Mouse (Mus musculus) MEL (cell line): ENCODE results near the gene Naa15. TPM values are rescaled to one million over a fixed set of nuclear protein-coding genes. Genes with fewer than 3 reads are reported as not detected.
A peak's percentile ranks its signal among the peaks of the same experiment; 100 is the strongest.

Experiments used
- DNase-seq: peaks from one replicate; pipeline ENCODE4 v3.0.0; 2011; ENCODE audit warnings: low read depth, low spot score
- H3K27ac ChIP-seq: 2 replicates; pipeline ENCODE4 v1.5.1; 2012; ENCODE audit warnings: low read depth, mild to moderate bottlenecking, control low read depth, low read length, moderate library complexity; ENCODE audit not compliant: control insufficient read depth
- H3K27me3 ChIP-seq, 2 experiments: fragments of 150-350 bp in 1 of 2; sonication (generic) in 1 of 2; 2 replicates each; pipeline ENCODE4 v1.6.1; 2012; ENCODE audit warnings: low read length in 2 of 2, mild to moderate bottlenecking in 2 of 2, improper control_type of control experiment in 1 of 2, moderate library complexity in 1 of 2; ENCODE audit not compliant: insufficient read depth in 2 of 2, control insufficient read depth in 1 of 2
- H3K36me3 ChIP-seq, 2 experiments: 2 replicates each; pipeline ENCODE4 v1.6.1; 2012 to 2014; ENCODE audit warnings: low read length in 2 of 2, improper control_type of control experiment in 1 of 2, inconsistent platforms in 1 of 2, mild to moderate bottlenecking in 1 of 2; ENCODE audit not compliant: insufficient read depth in 2 of 2, control insufficient read depth in 1 of 2
- H3K4me1 ChIP-seq, 2 experiments: fragments of 150-350 bp in 1 of 2; sonication (generic) in 1 of 2; 2 replicates each; pipeline ENCODE4 v1.6.1; 2012; ENCODE audit warnings: low read length in 2 of 2, improper control_type of control experiment in 1 of 2, mild to moderate bottlenecking in 1 of 2; ENCODE audit not compliant: insufficient read depth in 2 of 2, control insufficient read depth in 1 of 2
- H3K4me3 ChIP-seq, 2 experiments: fragments of 150-350 bp in 1 of 2; sonication (generic) in 1 of 2; 2 replicates each; pipeline ENCODE4 v1.5.1; 2012; ENCODE audit warnings: low read depth in 2 of 2, low read length in 2 of 2, mild to moderate bottlenecking in 2 of 2, moderate library complexity in 2 of 2, control low read depth in 1 of 2, improper control_type of control experiment in 1 of 2; ENCODE audit not compliant: control insufficient read depth in 1 of 2, insufficient read depth in 1 of 2
- H3K79me2 ChIP-seq: 2 replicates; pipeline ENCODE4 v1.6.1; 2012; ENCODE audit warnings: mild to moderate bottlenecking, low read length, moderate library complexity; ENCODE audit not compliant: control insufficient read depth, poor library complexity, insufficient read depth
- H3K9ac ChIP-seq: 2 replicates; pipeline ENCODE4 v1.6.1; 2012; ENCODE audit warnings: low read depth, mild to moderate bottlenecking, control low read depth, low read length, moderate library complexity; ENCODE audit not compliant: control insufficient read depth, poor library complexity, severe bottlenecking
- H3K9me3 ChIP-seq: fragments of 150-350 bp; sonication (generic); replicated peaks from 2 replicates; pipeline ENCODE4 v1.6.1; 2012; ENCODE audit warnings: mild to moderate bottlenecking, low read length, improper control_type of control experiment, moderate library complexity; ENCODE audit not compliant: insufficient read depth
- CHD1 ChIP-seq: IDR thresholded peaks from 2 replicates; pipeline ENCODE4 v1.6.1; 2012; ENCODE audit warnings: low read depth, mild to moderate bottlenecking, inconsistent platforms, low read length, improper control_type of control experiment
- CTCF ChIP-seq, 3 experiments: IDR thresholded peaks in 2 of 3; conservative IDR thresholded peaks in 1 of 3; 2 replicates each; pipeline ENCODE4 v1.5.1; 2011 to 2012; ENCODE audit warnings: low read length in 3 of 3, low read depth in 2 of 3, mild to moderate bottlenecking in 2 of 3, improper control_type of control experiment in 1 of 3, inconsistent platforms in 1 of 3, mixed read lengths in 1 of 3, moderate library complexity in 1 of 3; ENCODE audit not compliant: control insufficient read depth in 1 of 3, insufficient read depth in 1 of 3, poor library complexity in 1 of 3, severe bottlenecking in 1 of 3
- E2F4 ChIP-seq: IDR thresholded peaks from 2 replicates; pipeline ENCODE4 v1.6.1; 2011; ENCODE audit warnings: low read depth, low read length, improper control_type of control experiment, borderline replicate concordance
- ELF1 ChIP-seq: IDR thresholded peaks from 2 replicates; pipeline ENCODE4 v1.6.1; 2014; ENCODE audit warnings: low read depth, mild to moderate bottlenecking, inconsistent platforms, low read length, improper control_type of control experiment, moderate library complexity
- EP300 ChIP-seq, 2 experiments: IDR thresholded peaks; 2 replicates each; pipeline ENCODE4 v1.6.1; 2011; ENCODE audit warnings: improper control_type of control experiment in 2 of 2, low read length in 2 of 2, low read depth in 1 of 2, mild to moderate bottlenecking in 1 of 2
- ETS1 ChIP-seq: IDR thresholded peaks from 2 replicates; pipeline ENCODE4 v1.6.1; 2012; ENCODE audit warnings: low read depth, mild to moderate bottlenecking, inconsistent platforms, low read length, improper control_type of control experiment, moderate library complexity
- GABPA ChIP-seq: IDR thresholded peaks from 2 replicates; pipeline ENCODE4 v1.6.1; 2012; ENCODE audit warnings: low read depth, mild to moderate bottlenecking, inconsistent platforms, low read length, improper control_type of control experiment, moderate library complexity
- GATA1 ChIP-seq: IDR thresholded peaks from 2 replicates; pipeline ENCODE4 v1.6.1; 2011; ENCODE audit warnings: low read depth, low read length, improper control_type of control experiment
- HCFC1 ChIP-seq: IDR thresholded peaks from 2 replicates; pipeline ENCODE4 v1.6.1; 2012; ENCODE audit warnings: low read depth, mild to moderate bottlenecking, inconsistent platforms, low read length, improper control_type of control experiment, moderate library complexity
- JUND ChIP-seq: IDR thresholded peaks from 2 replicates; pipeline ENCODE4 v1.6.1; 2011; ENCODE audit warnings: low read depth, mild to moderate bottlenecking, improper control_type of control experiment, low read length
- KAT2A ChIP-seq: conservative IDR thresholded peaks from 2 replicates; pipeline ENCODE4 v1.6.1; 2012; ENCODE audit warnings: low read depth, low read length, improper control_type of control experiment, inconsistent platforms
- MAFK ChIP-seq: IDR thresholded peaks from 2 replicates; pipeline ENCODE4 v1.6.1; 2011; ENCODE audit warnings: low read depth, mild to moderate bottlenecking, low read length, improper control_type of control experiment, borderline replicate concordance
- MAX ChIP-seq: IDR thresholded peaks from 2 replicates; pipeline ENCODE4 v1.6.1; 2011; ENCODE audit warnings: low read length, improper control_type of control experiment
- MAZ ChIP-seq: IDR thresholded peaks from 2 replicates; pipeline ENCODE4 v1.6.1; 2012; ENCODE audit warnings: low read depth, mild to moderate bottlenecking, inconsistent platforms, low read length, improper control_type of control experiment
- MEF2A ChIP-seq: IDR thresholded peaks from 2 replicates; pipeline ENCODE4 v1.6.1; 2014; ENCODE audit warnings: low read depth, mild to moderate bottlenecking, inconsistent platforms, low read length, improper control_type of control experiment; ENCODE audit not compliant: poor library complexity, insufficient replicate concordance, severe bottlenecking; ENCODE audit errors: extremely low read depth
- MXI1 ChIP-seq: IDR thresholded peaks from 2 replicates; pipeline ENCODE4 v1.6.1; 2011; ENCODE audit warnings: mild to moderate bottlenecking, low read depth, low read length, improper control_type of control experiment
- MYB ChIP-seq: IDR thresholded peaks from 2 replicates; pipeline ENCODE4 v1.6.1; 2011; ENCODE audit warnings: mild to moderate bottlenecking, low read depth, low read length, improper control_type of control experiment
- MYC ChIP-seq: IDR thresholded peaks from 2 replicates; pipeline ENCODE4 v1.6.1; 2011; ENCODE audit warnings: low read depth, mild to moderate bottlenecking, low read length, improper control_type of control experiment, moderate library complexity
- NELFE ChIP-seq: IDR thresholded peaks from 2 replicates; pipeline ENCODE4 v1.6.1; 2011; ENCODE audit warnings: low read depth, low read length, improper control_type of control experiment
- NRF1 ChIP-seq: IDR thresholded peaks from 2 replicates; pipeline ENCODE4 v1.6.1; 2014; ENCODE audit warnings: low read depth, mild to moderate bottlenecking, inconsistent platforms, low read length, improper control_type of control experiment, moderate library complexity; ENCODE audit not compliant: poor library complexity, insufficient read depth, severe bottlenecking
- POLR2A ChIP-seq, 2 experiments: IDR thresholded peaks; 2 replicates each; pipeline ENCODE4 v1.6.1; 2011 to 2012; ENCODE audit warnings: low read length in 2 of 2, mild to moderate bottlenecking in 2 of 2, control low read depth in 1 of 2, improper control_type of control experiment in 1 of 2, low read depth in 1 of 2, moderate library complexity in 1 of 2; ENCODE audit not compliant: control insufficient read depth in 1 of 2, insufficient read depth in 1 of 2, poor library complexity in 1 of 2
- POLR2AphosphoS2 ChIP-seq: IDR thresholded peaks from 2 replicates; pipeline ENCODE4 v1.6.1; 2011; ENCODE audit warnings: low read length, improper control_type of control experiment
- RAD21 ChIP-seq: IDR thresholded peaks from 2 replicates; pipeline ENCODE4 v1.6.1; 2011; ENCODE audit warnings: mild to moderate bottlenecking, low read depth, low read length, improper control_type of control experiment
- SIN3A ChIP-seq: IDR thresholded peaks from 2 replicates; pipeline ENCODE4 v1.6.1; 2012; ENCODE audit warnings: low read length, improper control_type of control experiment, inconsistent platforms
- SMC3 ChIP-seq: IDR thresholded peaks from 2 replicates; pipeline ENCODE4 v1.6.1; 2011; ENCODE audit warnings: low read depth, low read length, improper control_type of control experiment
- TAL1 ChIP-seq: IDR thresholded peaks from 2 replicates; pipeline ENCODE4 v1.6.1; 2012; ENCODE audit warnings: mild to moderate bottlenecking, inconsistent platforms, low read length, moderate library complexity, mixed read lengths
- TBP ChIP-seq: IDR thresholded peaks from 2 replicates; pipeline ENCODE4 v1.8.0; 2011; ENCODE audit warnings: low read depth, low read length, improper control_type of control experiment
- TCF12 ChIP-seq: IDR thresholded peaks from 2 replicates; pipeline ENCODE4 v1.6.1; 2014; ENCODE audit warnings: low read depth, mild to moderate bottlenecking, inconsistent platforms, low read length, improper control_type of control experiment, moderate library complexity
- UBTF ChIP-seq: IDR thresholded peaks from 2 replicates; pipeline ENCODE4 v1.6.1; 2012; ENCODE audit warnings: low read depth, mild to moderate bottlenecking, inconsistent platforms, low read length, improper control_type of control experiment, moderate library complexity, borderline replicate concordance; ENCODE audit not compliant: insufficient read depth
- USF1 ChIP-seq: IDR thresholded peaks from 2 replicates; pipeline ENCODE4 v1.6.1; 2014; ENCODE audit warnings: low read depth, mild to moderate bottlenecking, inconsistent platforms, low read length, improper control_type of control experiment, moderate library complexity
- USF2 ChIP-seq, 2 experiments: IDR thresholded peaks; 2 replicates each; pipeline ENCODE4 v1.6.1; 2011 to 2012; ENCODE audit warnings: improper control_type of control experiment in 2 of 2, low read length in 2 of 2, borderline replicate concordance in 1 of 2, inconsistent platforms in 1 of 2, low read depth in 1 of 2, mild to moderate bottlenecking in 1 of 2; ENCODE audit not compliant: insufficient read depth in 1 of 2
- ZC3H11A ChIP-seq: IDR thresholded peaks from 2 replicates; pipeline ENCODE4 v1.6.1; 2012; ENCODE audit warnings: low read depth, mild to moderate bottlenecking, inconsistent platforms, low read length, improper control_type of control experiment
- ZKSCAN1 ChIP-seq: IDR thresholded peaks from 2 replicates; pipeline ENCODE4 v1.6.1; 2012; ENCODE audit warnings: low read depth, mild to moderate bottlenecking, inconsistent platforms, low read length, improper control_type of control experiment, moderate library complexity
- ZMIZ1 ChIP-seq: IDR thresholded peaks from 2 replicates; pipeline ENCODE4 v1.6.1; 2012; ENCODE audit warnings: low read depth, mild to moderate bottlenecking, inconsistent platforms, low read length, improper control_type of control experiment, moderate library complexity
- ZNF384 ChIP-seq: IDR thresholded peaks from 2 replicates; pipeline ENCODE4 v1.6.1; 2012; ENCODE audit warnings: low read depth, mild to moderate bottlenecking, inconsistent platforms, low read length, improper control_type of control experiment
- polyA plus RNA-seq, 2 experiments: library from polyadenylated mRNA; stranded (reverse) in 1 of 2; unstranded in 1 of 2; fragments of >175 nt in 1 of 2; fragments of >200 nt in 1 of 2; gene quantifications; 2 replicates each; pipeline versions ENCODE4 v1.2.1 to v1.2.4; 2012; ENCODE audit warnings: low replicate concordance in 2 of 2, low read depth in 1 of 2; ENCODE audit not compliant: insufficient read length in 2 of 2, insufficient read depth in 1 of 2, missing spikeins in 1 of 2
- total RNA-seq: library from RNA; depleted of rRNA; stranded (reverse); fragments of 300-350 nt; gene quantifications from 2 replicates; pipeline ENCODE4 v1.2.3, GENCODE M21; 2012

Gene Naa15
- total and polyA plus RNA-seq, 3 experiments, result 36.6 to 558 (median 61.6) TPM

DNA sequence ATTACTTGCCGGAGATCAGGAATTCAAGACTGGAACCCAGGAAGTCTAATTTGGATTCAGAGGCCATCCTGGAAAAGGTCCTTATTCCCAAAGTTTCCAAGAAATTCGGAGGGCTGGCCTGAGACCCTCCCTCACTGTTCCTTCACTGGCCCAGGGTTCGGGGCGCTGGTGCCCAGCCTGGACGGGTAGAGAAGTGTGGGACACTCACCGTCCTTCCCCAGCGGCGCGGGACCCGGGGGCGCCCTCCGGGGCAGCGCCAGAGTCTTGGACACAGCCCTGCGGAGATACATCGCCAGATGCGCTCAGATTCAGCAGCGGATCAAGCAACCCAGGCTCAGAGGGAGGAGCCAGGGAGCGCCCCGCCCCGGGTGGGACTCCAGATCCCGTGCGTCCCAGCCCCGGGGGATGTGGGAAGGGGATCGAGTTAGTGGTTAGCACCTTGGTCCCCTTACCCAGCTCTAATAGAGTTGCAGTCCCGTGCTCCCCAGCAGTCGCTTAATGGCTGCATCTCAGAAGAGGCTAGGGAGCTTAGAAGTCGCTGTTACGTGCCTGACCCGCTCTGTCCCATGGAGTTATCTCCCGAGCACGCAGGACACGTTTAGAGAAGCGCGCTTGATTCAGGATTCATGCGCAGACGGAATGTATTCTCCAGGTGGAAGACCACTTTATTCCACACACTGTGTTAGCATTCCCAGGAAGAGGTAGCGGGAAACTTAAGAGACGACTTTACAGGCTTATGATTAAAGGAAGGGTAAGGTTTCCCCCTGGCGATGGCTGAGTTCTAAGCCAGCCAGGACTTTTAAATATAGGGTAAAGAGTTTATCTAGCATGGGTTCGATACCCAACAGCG lies 18.5 kb upstream of the Naa15 start, which contains the start of gene Mgarp:
Mgarp (minus strand) TSS at position 520 of the 850 bp plus-strand sequence.
- DNase-seq, result peak; percentile 91
- Histone ChIP-seq H3K9ac (peak within 1 kb of the TSS; percentile 55), H3K4me1 (peaks cover 0 to 3% of the 10 kb centered on the region in 2 experiments; a peak in 1 of 4 replicates), H3K9me3 (no peaks in the 10 kb centered on the region), H3K79me2 (no peaks in the 10 kb centered on the region), H3K4me3 (peak within 1 kb of the TSS; percentile 66 to 94), H3K27me3 (no peaks in the 10 kb centered on the region), H3K36me3 (peaks cover 0 to 2% of the 10 kb centered on the region in 2 experiments; a peak in 1 of 4 replicates), H3K27ac (0 out of 2 replicates have a peak within 1 kb of the TSS, but pooled peaks have one; percentile 3)
- no peak for TF ChIP-seq UBTF
- no peak for TF ChIP-seq USF1
- TF ChIP-seq GABPA, result no peak
- TF ChIP-seq MEF2A, result no peak
- 0 out of 2 replicates have a peak, but pooled peaks have one; percentile 10 for TF ChIP-seq ZC3H11A
- peak in 1 of 3 experiments; percentile 36; a peak in 2 of 6 replicates for TF ChIP-seq CTCF (IDR thresholded peaks at IDR 0.05 in 2 of 3, conservative IDR thresholded peaks at IDR 0.05 in 1 of 3; ENCODE audit: control insufficient read depth in 1 of 3, insufficient read depth in 1 of 3, low read depth in 2 of 3, low read length in 3 of 3, poor library complexity in 1 of 3, severe bottlenecking in 1 of 3)
- peak; percentile 27 for TF ChIP-seq RAD21
- no peak for TF ChIP-seq TAL1
- no peak for TF ChIP-seq ZNF384
- peak; percentile 55; the same call in 1 of the 2 replicates for TF ChIP-seq MAX
- TF ChIP-seq NRF1, result peak; percentile 22; the same call in 1 of the 2 replicates
- no peak for TF ChIP-seq MAZ
- TF ChIP-seq MYB, result no peak
- no peak; the same call in 1 of the 2 replicates for TF ChIP-seq E2F4
- TF ChIP-seq SMC3, result peak; percentile 34
- peak in 1 of 2 experiments; percentile 48; a peak in 1 of 4 replicates for TF ChIP-seq POLR2A (IDR thresholded peaks at IDR 0.05; ENCODE audit: control insufficient read depth in 1 of 2, insufficient read depth in 1 of 2, low read depth in 1 of 2, low read length in 2 of 2, poor library complexity in 1 of 2)
- TF ChIP-seq ZMIZ1, result no peak
- no peak for TF ChIP-seq KAT2A
- TF ChIP-seq MYC, result peak; percentile 34; the same call in 1 of the 2 replicates
- no peak for TF ChIP-seq ZKSCAN1
- no peak for TF ChIP-seq EP300 (IDR thresholded peaks at IDR 0.05; ENCODE audit: low read depth in 1 of 2, low read length in 2 of 2)
- no peak for TF ChIP-seq ELF1
- peak; percentile 15; the same call in 1 of the 2 replicates for TF ChIP-seq GATA1
- TF ChIP-seq POLR2AphosphoS2, result no peak
- TF ChIP-seq MAFK, result no peak
- no peak for TF ChIP-seq TCF12
- TF ChIP-seq CHD1, result no peak
- no peak for TF ChIP-seq MXI1
- TF ChIP-seq ETS1, result no peak
- TF ChIP-seq SIN3A, result peak; percentile 13; the same call in 1 of the 2 replicates
- no peak for TF ChIP-seq USF2 (IDR thresholded peaks at IDR 0.05; ENCODE audit: borderline replicate concordance in 1 of 2, insufficient read depth in 1 of 2, low read depth in 1 of 2, low read length in 2 of 2)
- peak; percentile 53 for TF ChIP-seq NELFE
- TF ChIP-seq JUND, result no peak
- no peak for TF ChIP-seq TBP
- peak; percentile 30; the same call in 1 of the 2 replicates for TF ChIP-seq HCFC1
